Mouse (Mus musculus): ENCODE data around the gene Pir. TPM values are rescaled to one million over a fixed set of nuclear protein-coding genes. Genes with fewer than 3 reads are reported as not detected.

Pir gene
- polyA plus RNA-seq (2015; fragmentation: Nextera tagmentation; extraction: Ambion mirVana), result 7.4 and 9.0 TPM in 2 replicates

- Histone ChIP-seq H3K4me3 (peak within 1 kb of the TSS; percentile 40), H3K27me3 (peaks cover 35% of the 10 kb centered on the region), H3K9ac (peak within 1 kb of the TSS; percentile 62), H3K4me1 (no peaks in the 10 kb centered on the region), H3K27ac (0 out of 2 replicates have a peak within 1 kb of the TSS, but pooled peaks have one; percentile 34), H3K4me2 (peak within 1 kb of the TSS; percentile 60), H3K9me3 (no peaks in the 10 kb centered on the region), H3K36me3 (no peaks in the 10 kb centered on the region)
- WGBS, result 20% methylated on average over 20 of the region's 20 CpGs
- ATAC-seq (ENCODE audit: insufficient number of reproducible peaks, insufficient read depth, low FRiP score, low TSS enrichment, low read depth), result 0 out of 2 replicates have a peak, but pooled peaks have one; percentile 37
Measured at GRCm38 (mm10) chrX:164269285-164269761, at the start of gene Pir. Gene Pir, plus strand, starts transcription at chrX:164269371.

GRCm38 (mm10) chrX:164221989-164222388, 47.2 kb upstream of the Pir start:
- Histone ChIP-seq H3K4me1 (no peaks in the 10 kb centered on the region), H3K36me3 (no peaks in the 10 kb centered on the region), H3K9ac (no peak overlapping the region), H3K4me3 (no peak overlapping the region), H3K4me2 (no peak overlapping the region), H3K9me3 (no peaks in the 10 kb centered on the region), H3K27ac (no peak overlapping the region), H3K27me3 (peaks cover 15% of the 10 kb centered on the region; the same call in 1 of the 2 replicates)
- WGBS, result 71% methylated on average over 2 of the region's 2 CpGs
- ATAC-seq (ENCODE audit: insufficient number of reproducible peaks, insufficient read depth, low FRiP score, low TSS enrichment, low read depth), result no peak

- 54% methylated on average over 8 of the region's 8 CpGs for WGBS
- ATAC-seq (ENCODE audit: insufficient number of reproducible peaks, insufficient read depth, low FRiP score, low TSS enrichment, low read depth), result no peak
Measured at GRCm38 (mm10) chrX:164233380-164233779, 35.8 kb upstream of the Pir start.

GRCm38 (mm10) chrX:164245714-164246113, 23.5 kb upstream of the Pir start:
- H3K4me1 ChIP-seq, result no peaks in the 10 kb centered on the region
- H3K4me2 ChIP-seq, result no peak overlapping the region; the same call in 1 of the 2 replicates
- H3K27ac ChIP-seq, result no peak overlapping the region
- H3K36me3 ChIP-seq, result no peaks in the 10 kb centered on the region
- no peak overlapping the region for H3K4me3 ChIP-seq
- 25% methylated on average over 5 of the region's 5 CpGs for WGBS
- no peaks in the 10 kb centered on the region for H3K9me3 ChIP-seq
- H3K9ac ChIP-seq, result no peak overlapping the region
- ATAC-seq (ENCODE audit: insufficient number of reproducible peaks, insufficient read depth, low FRiP score, low TSS enrichment, low read depth), result no peak
- peaks cover 17% of the 10 kb centered on the region for H3K27me3 ChIP-seq

More at GRCm38 (mm10) chrX:164233380-164233779, 35.8 kb upstream of the Pir start:
- peaks cover 9% of the 10 kb centered on the region; the same call in 1 of the 2 replicates for H3K27me3 ChIP-seq
- H3K36me3 ChIP-seq, result no peaks in the 10 kb centered on the region
- no peaks in the 10 kb centered on the region for H3K9me3 ChIP-seq
- H3K4me3 ChIP-seq, result no peak overlapping the region
- no peaks in the 10 kb centered on the region for H3K4me1 ChIP-seq
- H3K4me2 ChIP-seq, result no peak overlapping the region
- no peak overlapping the region for H3K9ac ChIP-seq
- no peak overlapping the region for H3K27ac ChIP-seq

- no peaks in the 10 kb centered on the region for H3K36me3 ChIP-seq
- H3K4me2 ChIP-seq, result no peak overlapping the region
- H3K9ac ChIP-seq, result no peak overlapping the region
- H3K27me3 ChIP-seq, result peaks cover 24% of the 10 kb centered on the region
- no peak overlapping the region for H3K27ac ChIP-seq
- 43% methylated on average over 2 of the region's 2 CpGs for WGBS
- no peaks in the 10 kb centered on the region for H3K4me1 ChIP-seq
- no peaks in the 10 kb centered on the region for H3K9me3 ChIP-seq
- no peak overlapping the region for H3K4me3 ChIP-seq
- ATAC-seq (ENCODE audit: insufficient number of reproducible peaks, insufficient read depth, low FRiP score, low TSS enrichment, low read depth), result no peak
Measured at GRCm38 (mm10) chrX:164246722-164247121, 22.4 kb upstream of the Pir start.

GRCm38 (mm10) chrX:164256527-164256926, 12.6 kb upstream of the Pir start:
- Histone ChIP-seq H3K4me3 (no peak overlapping the region), H3K4me2 (no peak overlapping the region), H3K9ac (no peak overlapping the region), H3K9me3 (no peaks in the 10 kb centered on the region), H3K4me1 (no peaks in the 10 kb centered on the region), H3K36me3 (no peaks in the 10 kb centered on the region), H3K27me3 (peaks cover 36% of the 10 kb centered on the region), H3K27ac (no peak overlapping the region)
- WGBS, result 85% methylated on average over 3 of the region's 3 CpGs
- ATAC-seq (ENCODE audit: insufficient number of reproducible peaks, insufficient read depth, low FRiP score, low TSS enrichment, low read depth), result no peak

- Histone ChIP-seq H3K27ac (no peak within 1 kb of the TSS), H3K9me3 (no peaks in the 10 kb centered on the region), H3K4me1 (no peaks in the 10 kb centered on the region), H3K4me2 (no peak within 1 kb of the TSS), H3K9ac (no peak within 1 kb of the TSS), H3K36me3 (no peaks in the 10 kb centered on the region), H3K27me3 (peaks cover 38% of the 10 kb centered on the region), H3K4me3 (no peak within 1 kb of the TSS)
- no peak for ATAC-seq (ENCODE audit: insufficient number of reproducible peaks, insufficient read depth, low FRiP score, low TSS enrichment, low read depth)
- WGBS, result 75% methylated on average over 8 of the region's 8 CpGs
Measured at GRCm38 (mm10) chrX:164258057-164258456, 11.1 kb upstream of the Pir start, which contains the start of gene Bmx. Gene Bmx, minus strand, starts transcription at chrX:164258193.

GRCm38 (mm10) chrX:164258662-164259061, 10.5 kb upstream of the Pir start:
- peaks cover 38% of the 10 kb centered on the region for H3K27me3 ChIP-seq

GRCm38 (mm10) chrX:164262286-164262685, 6.9 kb upstream of the Pir start:
- no peak overlapping the region for H3K27ac ChIP-seq
- no peak overlapping the region for H3K9ac ChIP-seq
- no peak overlapping the region for H3K4me3 ChIP-seq
- ATAC-seq (ENCODE audit: insufficient number of reproducible peaks, insufficient read depth, low FRiP score, low TSS enrichment, low read depth), result no peak
- no peaks in the 10 kb centered on the region for H3K9me3 ChIP-seq
- H3K27me3 ChIP-seq, result peaks cover 22% of the 10 kb centered on the region
- WGBS, result 44% methylated on average over 2 of the region's 2 CpGs
- H3K4me2 ChIP-seq, result no peak overlapping the region
- H3K4me1 ChIP-seq, result no peaks in the 10 kb centered on the region
- H3K36me3 ChIP-seq, result no peaks in the 10 kb centered on the region

More at GRCm38 (mm10) chrX:164258662-164259061, 10.5 kb upstream of the Pir start:
- H3K4me1 ChIP-seq, result no peaks in the 10 kb centered on the region
- no peak for ATAC-seq (ENCODE audit: insufficient number of reproducible peaks, insufficient read depth, low FRiP score, low TSS enrichment, low read depth)
- H3K4me2 ChIP-seq, result no peak overlapping the region
- H3K4me3 ChIP-seq, result no peak overlapping the region
- 76% methylated on average over 5 of the region's 5 CpGs for WGBS
- no peaks in the 10 kb centered on the region for H3K9me3 ChIP-seq
- H3K9ac ChIP-seq, result no peak overlapping the region
- no peak overlapping the region for H3K27ac ChIP-seq
- H3K36me3 ChIP-seq, result no peaks in the 10 kb centered on the region

GRCm38 (mm10) chrX:164264861-164265260, 4.3 kb upstream of the Pir start:
- no peak overlapping the region for H3K4me3 ChIP-seq
- H3K9ac ChIP-seq, result no peak overlapping the region
- H3K36me3 ChIP-seq, result no peaks in the 10 kb centered on the region
- no peaks in the 10 kb centered on the region for H3K9me3 ChIP-seq
- ATAC-seq (ENCODE audit: insufficient number of reproducible peaks, insufficient read depth, low FRiP score, low TSS enrichment, low read depth), result no peak
- H3K4me1 ChIP-seq, result no peaks in the 10 kb centered on the region
- no peak overlapping the region for H3K27ac ChIP-seq
- H3K4me2 ChIP-seq, result no peak overlapping the region
- peaks cover 26% of the 10 kb centered on the region for H3K27me3 ChIP-seq
- WGBS, result 42% methylated on average over 1 of the region's 1 CpGs

- Histone ChIP-seq H3K27me3 (peaks cover 35% of the 10 kb centered on the region), H3K9ac (no peak overlapping the region), H3K9me3 (no peaks in the 10 kb centered on the region), H3K4me3 (no peak overlapping the region), H3K36me3 (no peaks in the 10 kb centered on the region), H3K4me2 (no peak overlapping the region), H3K27ac (no peak overlapping the region), H3K4me1 (no peaks in the 10 kb centered on the region)
- 78% methylated on average over 3 of the region's 3 CpGs for WGBS
- no peak for ATAC-seq (ENCODE audit: insufficient number of reproducible peaks, insufficient read depth, low FRiP score, low TSS enrichment, low read depth)
Measured at GRCm38 (mm10) chrX:164270603-164271002, 1.4 kb downstream of the Pir start.

- H3K9me3 ChIP-seq, result no peaks in the 10 kb centered on the region
- no peak overlapping the region for H3K9ac ChIP-seq
Measured at GRCm38 (mm10) chrX:164275536-164275935, 6.4 kb downstream of the Pir start.

More at GRCm38 (mm10) chrX:164275536-164275935, 6.4 kb downstream of the Pir start:
- no peak overlapping the region for H3K4me2 ChIP-seq
- no peaks in the 10 kb centered on the region for H3K36me3 ChIP-seq
- no peaks in the 10 kb centered on the region for H3K4me1 ChIP-seq
- no peak overlapping the region for H3K4me3 ChIP-seq
- H3K27ac ChIP-seq, result no peak overlapping the region
- H3K27me3 ChIP-seq, result peaks cover 13% of the 10 kb centered on the region
- no peak for ATAC-seq (ENCODE audit: insufficient number of reproducible peaks, insufficient read depth, low FRiP score, low TSS enrichment, low read depth)
- WGBS, result 60% methylated on average over 3 of the region's 3 CpGs
